Mouse (Mus musculus) c-Kit-positive CD71-positive TER-119-positive erythroid progenitor cells, embryonic 14.5 days (primary cell): ENCODE results near the gene Capn1.
A peak's percentile ranks its signal among the peaks of the same experiment; 100 is the strongest.

Experiments
- DNase-seq: peaks from one replicate; pipeline ENCODE4 v3.0.0-alpha.2; 2013; ENCODE audit warnings: low spot score

The Capn1 gene

GRCm38 (mm10) chr19:6015511-6016315 is at the start of gene Capn1:
TSS of gene Capn1 (minus strand) at chr19:6015897.
- peak; percentile 69 for DNase-seq

GRCm38 (mm10) chr19:6063081-6063480 is 47.4 kb upstream of the Capn1 start:
- no peak for DNase-seq

- no peak for DNase-seq
Observed at GRCm38 (mm10) chr19:6062418-6062817, 46.7 kb upstream of the Capn1 start.

- DNase-seq, result peak; percentile 52
Observed at GRCm38 (mm10) chr19:6061641-6062302, 46.1 kb upstream of the Capn1 start.

GRCm38 (mm10) chr19:6061021-6061533 is 45.4 kb upstream of the Capn1 start, which contains the start of gene Znhit2:
TSS of gene Znhit2 (plus strand) at chr19:6061192.
- DNase-seq, result peak; percentile 95

- no peak for DNase-seq
Observed at GRCm38 (mm10) chr19:6058966-6059365, 43.3 kb upstream of the Capn1 start.

GRCm38 (mm10) chr19:6058513-6058912 is 42.8 kb upstream of the Capn1 start:
- no peak for DNase-seq

- peak; percentile 97 for DNase-seq
Observed at GRCm38 (mm10) chr19:6057313-6058096, 41.8 kb upstream of the Capn1 start, which contains the start of the genes Mrpl49 and Fau. TSS of gene Mrpl49 (minus strand) at chr19:6057785. TSS of gene Fau (plus strand) at chr19:6057844.

GRCm38 (mm10) chr19:6056696-6057095 is 41.0 kb upstream of the Capn1 start:
- DNase-seq, result no peak

- no peak for DNase-seq
Observed at GRCm38 (mm10) chr19:6054296-6054695, 38.6 kb upstream of the Capn1 start.

- DNase-seq, result no peak
Observed at GRCm38 (mm10) chr19:6052516-6052915, 36.8 kb upstream of the Capn1 start.

- no peak for DNase-seq
Observed at GRCm38 (mm10) chr19:6048681-6049410, 33.1 kb upstream of the Capn1 start.

GRCm38 (mm10) chr19:6047899-6048166 is 32.1 kb upstream of the Capn1 start:
- no peak for DNase-seq

- DNase-seq, result no peak
Observed at GRCm38 (mm10) chr19:6047154-6047898, 31.6 kb upstream of the Capn1 start.

GRCm38 (mm10) chr19:6046294-6047153 is 30.8 kb upstream of the Capn1 start, which contains the start of gene Syvn1:
TSS of gene Syvn1 (plus strand) at chr19:6046576.
- DNase-seq, result peak; percentile 94

- DNase-seq, result peak; percentile 68
Observed at GRCm38 (mm10) chr19:6045366-6046293, 29.9 kb upstream of the Capn1 start.

- DNase-seq, result peak; percentile 50
Observed at GRCm38 (mm10) chr19:6044102-6044501, 28.4 kb upstream of the Capn1 start.

- no peak for DNase-seq
Observed at GRCm38 (mm10) chr19:6042293-6042692, 26.6 kb upstream of the Capn1 start.

GRCm38 (mm10) chr19:6040002-6040401 is 24.3 kb upstream of the Capn1 start:
- no peak for DNase-seq
